Mouse (Mus musculus) intestine, embryonic 16.5 days (tissue): ENCODE results near the gene Tmprss6. TPM values are rescaled to one million over a fixed set of nuclear protein-coding genes. Genes with fewer than 3 reads are reported as not detected.

Source experiments
- ATAC-seq: fragments of 200-750 bp; cut with Nextera tagmentation; 2 replicates; pipeline ENCODE4 v1.8.0; 2017; ENCODE audit warnings: moderate TSS enrichment, moderate library complexity
- H3K27ac ChIP-seq: fragments of 300-500 bp; sonication (generic); 2 replicates; pipeline ENCODE4 v1.5.1; 2014; ENCODE audit warnings: mild to moderate bottlenecking, low read length
- H3K27me3 ChIP-seq: fragments of 300-500 bp; sonication (generic); replicated peaks from 2 replicates; pipeline ENCODE4 v1.6.1; 2014; ENCODE audit warnings: low read length, control low read depth, mixed read lengths; ENCODE audit not compliant: control insufficient read depth, insufficient read depth
- H3K36me3 ChIP-seq: fragments of 300-500 bp; sonication (generic); 2 replicates; pipeline ENCODE4 v1.6.1; 2014; ENCODE audit warnings: low read length, control low read depth; ENCODE audit not compliant: control insufficient read depth, insufficient read depth
- H3K4me1 ChIP-seq: fragments of 300-500 bp; sonication (generic); 2 replicates; pipeline ENCODE4 v1.6.1; 2014; ENCODE audit warnings: low read length, control low read depth, mixed read lengths; ENCODE audit not compliant: control insufficient read depth, insufficient read depth
- H3K4me2 ChIP-seq: fragments of 300-500 bp; sonication (generic); 2 replicates; pipeline ENCODE4 v1.6.1; 2014; ENCODE audit warnings: low read depth, low read length, control low read depth
- H3K4me3 ChIP-seq: fragments of 300-500 bp; sonication (generic); 2 replicates; pipeline ENCODE4 v1.5.1; 2014; ENCODE audit warnings: mild to moderate bottlenecking, low read length
- H3K9ac ChIP-seq: fragments of 300-500 bp; sonication (generic); 2 replicates; pipeline ENCODE4 v1.6.1; 2014; ENCODE audit warnings: low read depth, low read length
- H3K9me3 ChIP-seq: fragments of 300-500 bp; sonication (generic); 2 replicates; pipeline ENCODE4 v1.6.1; 2016; ENCODE audit warnings: low read length, control low read depth; ENCODE audit not compliant: control insufficient read depth
- WGBS: fragments of 180-500 bp; shearing (Covaris S2); extraction: QIAGEN DNeasy Blood & Tissue Kit; methylation state at CpG from one replicate; pipeline ENCODE4 v1.1.7; 2014; 5-methylcytosine and 5-hydroxymethylcytosine counted together
- polyA plus RNA-seq: library from polyadenylated mRNA; unstranded; fragments of >200 nt; fragmentation: Nextera tagmentation; extraction: Ambion mirVana; gene quantifications from 2 replicates; pipeline ENCODE4 v1.2.1, GENCODE M21; 2015

The Tmprss6 gene
- polyA plus RNA-seq, 1 experiment from 2014 or later: 0.82 TPM

- Histone ChIP-seq H3K9ac (no peak overlapping the region), H3K4me1 (no peaks in the 10 kb centered on the region), H3K4me3 (no peak overlapping the region), H3K27me3 (no peaks in the 10 kb centered on the region; the same call in none of the 2 replicates), H3K4me2 (no peak overlapping the region), H3K27ac (no peak overlapping the region), H3K36me3 (no peaks in the 10 kb centered on the region), H3K9me3 (no peaks in the 10 kb centered on the region)
- ATAC-seq: no peak
- 52% methylated on average over 6 of the region's 6 CpGs for WGBS
Observed at GRCm38 (mm10) chr15:78443857-78444256, 24.6 kb downstream of the Tmprss6 start.

- no peaks in the 10 kb centered on the region for H3K9me3 ChIP-seq
- no peak for ATAC-seq
- WGBS: 84% methylated on average over 19 of the region's 19 CpGs
- H3K4me1 ChIP-seq: peaks cover 14% of the 10 kb centered on the region
- H3K27me3 ChIP-seq: peaks cover 3% of the 10 kb centered on the region
- H3K4me2 ChIP-seq: no peak overlapping the region
- H3K9ac ChIP-seq: no peak overlapping the region
- no peaks in the 10 kb centered on the region for H3K36me3 ChIP-seq
- H3K4me3 ChIP-seq: no peak overlapping the region
- H3K27ac ChIP-seq: no peak overlapping the region
Observed at GRCm38 (mm10) chr15:78442231-78442630, 26.2 kb downstream of the Tmprss6 start.

- Histone ChIP-seq H3K9me3 (no peaks in the 10 kb centered on the region), H3K4me1 (peaks cover 31% of the 10 kb centered on the region), H3K27ac (no peak overlapping the region), H3K36me3 (no peaks in the 10 kb centered on the region), H3K4me3 (no peak overlapping the region), H3K9ac (no peak overlapping the region), H3K27me3 (peaks cover 13% of the 10 kb centered on the region), H3K4me2 (no peak overlapping the region)
- WGBS: 75% methylated on average over 9 of the region's 9 CpGs
- no peak for ATAC-seq
Observed at GRCm38 (mm10) chr15:78438973-78439372, 29.5 kb downstream of the Tmprss6 start.

GRCm38 (mm10) chr15:78438505-78438904 lies 29.9 kb downstream of the Tmprss6 start:
- no peak for ATAC-seq
- Histone ChIP-seq H3K27ac (no peak overlapping the region), H3K9me3 (no peaks in the 10 kb centered on the region), H3K4me1 (peaks cover 31% of the 10 kb centered on the region), H3K27me3 (peaks cover 13% of the 10 kb centered on the region), H3K36me3 (no peaks in the 10 kb centered on the region), H3K4me2 (no peak overlapping the region), H3K4me3 (no peak overlapping the region), H3K9ac (no peak overlapping the region)
- WGBS: 55% methylated on average over 8 of the region's 8 CpGs

GRCm38 (mm10) chr15:78438018-78438394 lies 30.4 kb downstream of the Tmprss6 start:
- H3K4me1 ChIP-seq: peaks cover 31% of the 10 kb centered on the region
- WGBS: 42% methylated on average over 4 of the region's 4 CpGs
- no peaks in the 10 kb centered on the region for H3K9me3 ChIP-seq
- H3K27ac ChIP-seq: peak overlapping the region; percentile 80
- peak overlapping the region; percentile 61; the same call in 1 of the 2 replicates for H3K9ac ChIP-seq
- H3K36me3 ChIP-seq: no peaks in the 10 kb centered on the region
- H3K27me3 ChIP-seq: peaks cover 13% of the 10 kb centered on the region
- no peak overlapping the region for H3K4me2 ChIP-seq
- H3K4me3 ChIP-seq: no peak overlapping the region
- no peak for ATAC-seq

GRCm38 (mm10) chr15:78437237-78438017 lies 31.0 kb downstream of the Tmprss6 start:
- peak; percentile 57 for ATAC-seq
- Histone ChIP-seq H3K9me3 (no peaks in the 10 kb centered on the region), H3K4me2 (peak overlapping the region; percentile 60), H3K36me3 (no peaks in the 10 kb centered on the region), H3K4me3 (peak overlapping the region; percentile 33; the same call in 1 of the 2 replicates), H3K27me3 (peaks cover 13% of the 10 kb centered on the region), H3K27ac (peak overlapping the region; percentile 80), H3K9ac (peak overlapping the region; percentile 61), H3K4me1 (peaks cover 31% of the 10 kb centered on the region)
- WGBS: 12% methylated on average over 23 of the region's 23 CpGs

- Histone ChIP-seq H3K4me1 (peaks cover 32% of the 10 kb centered on the region), H3K27me3 (peaks cover 13% of the 10 kb centered on the region), H3K4me3 (peak overlapping the region; percentile 33), H3K9ac (peak overlapping the region; percentile 61), H3K27ac (peak overlapping the region; percentile 80), H3K4me2 (peak overlapping the region; percentile 60), H3K36me3 (no peaks in the 10 kb centered on the region), H3K9me3 (no peaks in the 10 kb centered on the region)
- peak; percentile 80 for ATAC-seq
- WGBS: 12% methylated on average over 30 of the region's 32 CpGs
Observed at GRCm38 (mm10) chr15:78436380-78437192, 31.8 kb downstream of the Tmprss6 start.

GRCm38 (mm10) chr15:78435681-78436080 lies 32.8 kb downstream of the Tmprss6 start:
- ATAC-seq: no peak
- H3K4me3 ChIP-seq: no peak overlapping the region
- H3K4me2 ChIP-seq: no peak overlapping the region
- no peak overlapping the region for H3K27ac ChIP-seq
- peaks cover 35% of the 10 kb centered on the region for H3K4me1 ChIP-seq
- H3K9me3 ChIP-seq: no peaks in the 10 kb centered on the region
- H3K27me3 ChIP-seq: peaks cover 13% of the 10 kb centered on the region
- no peak overlapping the region for H3K9ac ChIP-seq
- 87% methylated on average over 11 of the region's 11 CpGs for WGBS
- H3K36me3 ChIP-seq: no peaks in the 10 kb centered on the region

GRCm38 (mm10) chr15:78434896-78435520 lies 33.4 kb downstream of the Tmprss6 start:
- no peak overlapping the region for H3K4me3 ChIP-seq
- no peak overlapping the region for H3K4me2 ChIP-seq
- H3K9me3 ChIP-seq: no peaks in the 10 kb centered on the region
- 38% methylated on average over 6 of the region's 6 CpGs for WGBS
- H3K27ac ChIP-seq: no peak overlapping the region
- no peak for ATAC-seq
- H3K36me3 ChIP-seq: no peaks in the 10 kb centered on the region
- no peak overlapping the region for H3K9ac ChIP-seq
- peaks cover 35% of the 10 kb centered on the region for H3K4me1 ChIP-seq
- peaks cover 18% of the 10 kb centered on the region for H3K27me3 ChIP-seq
